Mouse (Mus musculus) lung, postnatal 0 days (tissue): ENCODE results near the gene Prr14l. TPM values are rescaled to one million over a fixed set of nuclear protein-coding genes. Genes with fewer than 3 reads are reported as not detected.
"Not testable (repeated sequence)": the region's sequence is repeated elsewhere in the genome, so short reads cannot be mapped to it uniquely, and the experiment has no call there.

Experiments used
- ATAC-seq: fragments of 200-750 bp; cut with Nextera tagmentation; 2 replicates; pipeline ENCODE4 v1.8.0; 2017; ENCODE audit warnings: moderate library complexity
- DNase-seq: peaks from one replicate; pipeline ENCODE4 v3.0.0-alpha.2; 2016; ENCODE audit warnings: low spot score
- H3K27ac ChIP-seq: fragments of 300-500 bp; sonication (generic); 2 replicates; pipeline ENCODE4 v1.5.1; 2014; ENCODE audit warnings: antibody characterized with exemption, mild to moderate bottlenecking, low read length, mixed read lengths
- H3K27me3 ChIP-seq: fragments of 300-500 bp; sonication (generic); replicated peaks from 2 replicates; pipeline ENCODE4 v1.6.1; 2014; ENCODE audit warnings: low read length, mixed read lengths; ENCODE audit not compliant: insufficient read depth
- H3K36me3 ChIP-seq: fragments of 300-500 bp; sonication (generic); 2 replicates; pipeline ENCODE4 v1.6.1; 2014; ENCODE audit warnings: low read length, mixed read lengths; ENCODE audit not compliant: insufficient read depth
- H3K4me1 ChIP-seq: fragments of 300-500 bp; sonication (generic); 2 replicates; pipeline ENCODE4 v1.6.1; 2014; ENCODE audit warnings: antibody characterized with exemption, low read depth, low read length, mixed read lengths; ENCODE audit not compliant: insufficient read depth
- H3K4me2 ChIP-seq: fragments of 300-500 bp; sonication (generic); replicated peaks from 2 replicates; pipeline ENCODE4 v1.6.1; 2014; ENCODE audit warnings: low read depth, mild to moderate bottlenecking, low read length, moderate library complexity, mixed read lengths
- H3K4me3 ChIP-seq: fragments of 300-500 bp; sonication (generic); 2 replicates; pipeline ENCODE4 v1.5.1; 2014; ENCODE audit warnings: low read depth, low read length
- H3K9ac ChIP-seq: fragments of 300-500 bp; sonication (generic); replicated peaks from 2 replicates; pipeline ENCODE4 v1.6.1; 2014; ENCODE audit warnings: low read depth, mild to moderate bottlenecking
- H3K9me3 ChIP-seq: fragments of 300-500 bp; sonication (generic); 2 replicates; pipeline ENCODE4 v1.6.1; 2016; ENCODE audit warnings: low read length, mixed read lengths
- CTCF ChIP-seq: IDR thresholded peaks from 2 replicates; pipeline ENCODE4 v1.5.1; 2016; ENCODE audit warnings: antibody characterized with exemption, mild to moderate bottlenecking
- EP300 ChIP-seq: IDR thresholded peaks from 2 replicates; pipeline ENCODE4 v1.6.1; 2016; ENCODE audit warnings: antibody characterized with exemption, mild to moderate bottlenecking, control low read depth
- WGBS: fragments of 180-500 bp; shearing (Covaris S2); extraction: QIAGEN DNeasy Blood & Tissue Kit; methylation state at CpG from one replicate; pipeline ENCODE4 v1.1.7; 2014; 5-methylcytosine and 5-hydroxymethylcytosine counted together
- polyA plus RNA-seq: library from polyadenylated mRNA; unstranded; fragments of >200 nt; fragmentation: Nextera tagmentation; extraction: Ambion mirVana; gene quantifications from 2 replicates; pipeline ENCODE4 v1.2.1, GENCODE M21; 2015

The Prr14l gene
- polyA plus RNA-seq, 1 experiment from 2014 or later: 5.2 TPM

- Histone ChIP-seq H3K4me1 (peaks cover 9% of the 10 kb centered on the region; the same call in 1 of the 2 replicates), H3K4me2 (peak overlapping the region; percentile 77), H3K27ac (no peak overlapping the region), H3K27me3 (no peaks in the 10 kb centered on the region), H3K36me3 (0 out of 2 replicates have a peak, but pooled peaks cover 1% of the 10 kb centered on the region), H3K9me3 (no peaks in the 10 kb centered on the region), H3K4me3 (no peak overlapping the region), H3K9ac (no peak overlapping the region)
- 39% methylated on average over 6 of the region's 6 CpGs for WGBS
- DNase-seq (peak; percentile 21), ATAC-seq (no peak)
- no peak for TF ChIP-seq EP300
- TF ChIP-seq CTCF: no peak
Measured at GRCm38 (mm10) chr5:32862469-32863132, 8.5 kb upstream of the Prr14l start.

DNA sequence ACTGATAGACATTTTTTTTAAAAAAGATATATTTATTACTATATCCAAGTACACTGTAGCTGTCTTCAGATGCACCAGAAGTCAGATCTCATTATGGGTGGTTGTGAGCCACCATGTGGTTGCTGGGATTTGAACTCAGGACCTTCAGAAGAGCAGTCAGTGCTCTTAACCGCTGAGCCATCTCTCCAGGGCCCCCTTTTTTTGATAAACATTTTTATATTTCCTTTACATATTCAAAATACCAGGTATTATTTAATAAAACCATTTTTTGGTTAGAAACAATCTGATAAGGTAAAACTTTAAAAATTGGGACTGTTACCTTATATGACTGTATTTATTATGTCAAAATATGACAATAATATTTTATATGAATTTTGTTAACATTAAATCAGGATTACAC, 7.0 kb upstream of the Prr14l start:
- no peak overlapping the region for H3K9ac ChIP-seq
- no peaks in the 10 kb centered on the region for H3K27me3 ChIP-seq
- ATAC-seq (no peak), DNase-seq (no peak)
- H3K4me2 ChIP-seq: no peak overlapping the region
- no peak overlapping the region for H3K27ac ChIP-seq
- H3K9me3 ChIP-seq: no peaks in the 10 kb centered on the region
- TF ChIP-seq CTCF: no peak
- no peaks in the 10 kb centered on the region for H3K36me3 ChIP-seq
- WGBS: 83% methylated on average over 1 of the region's 1 CpGs
- H3K4me3 ChIP-seq: no peak overlapping the region
- peaks cover 9% of the 10 kb centered on the region; the same call in 1 of the 2 replicates for H3K4me1 ChIP-seq

GRCm38 (mm10) chr5:32857781-32858220, 3.7 kb upstream of the Prr14l start:
- Histone ChIP-seq H3K27me3 (no peaks in the 10 kb centered on the region), H3K4me3 (peak overlapping the region; percentile 46), H3K4me1 (peaks cover 6% of the 10 kb centered on the region; the same call in 1 of the 2 replicates), H3K27ac (no peak overlapping the region), H3K36me3 (no peaks in the 10 kb centered on the region), H3K9me3 (no peaks in the 10 kb centered on the region), H3K4me2 (peak overlapping the region; percentile 60), H3K9ac (0 out of 2 replicates have a peak overlapping the region, but pooled peaks have one; percentile 8)
- peak; percentile 34 for TF ChIP-seq CTCF
- no peak for TF ChIP-seq EP300
- 4% methylated on average over 6 of the region's 6 CpGs for WGBS
- DNase-seq (peak; percentile 52), ATAC-seq (no peak)

DNA sequence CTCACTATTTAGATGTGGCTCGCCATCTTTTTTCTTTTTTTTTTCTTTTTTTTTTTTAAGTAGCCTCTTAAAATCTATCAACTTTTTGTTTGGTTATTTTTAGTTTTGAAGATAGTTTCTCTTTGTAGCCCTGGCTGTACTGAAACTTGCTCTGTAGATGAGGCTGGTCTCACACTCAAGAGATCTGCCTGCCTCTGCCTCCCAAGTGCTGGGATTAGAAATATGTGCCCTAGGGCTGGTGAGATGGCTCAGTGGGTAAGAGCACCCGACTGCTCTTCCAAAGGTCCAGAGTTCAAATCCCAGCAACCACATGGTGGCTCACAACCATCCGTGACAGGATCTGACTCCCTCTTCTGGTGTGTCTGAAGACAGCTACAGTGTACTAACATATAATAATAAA, 1.2 kb upstream of the Prr14l start:
- H3K27me3 ChIP-seq, ATAC-seq, H3K4me2 ChIP-seq, H3K27ac ChIP-seq, DNase-seq, H3K9ac ChIP-seq, H3K9me3 ChIP-seq, H3K36me3 ChIP-seq, H3K4me3 ChIP-seq: not testable (repeated sequence)
- WGBS: 93% methylated on average over 2 of the region's 3 CpGs
- peaks cover 11% of the 10 kb centered on the region; the same call in 1 of the 2 replicates for H3K4me1 ChIP-seq

GRCm38 (mm10) chr5:32854818-32855217, 762 bp upstream of the Prr14l start:
- ATAC-seq (no peak), DNase-seq (no peak)
- WGBS: 87% methylated on average over 4 of the region's 4 CpGs
- Histone ChIP-seq H3K27ac (no peak overlapping the region), H3K4me2 (no peak overlapping the region), H3K9ac (no peak overlapping the region), H3K27me3 (no peaks in the 10 kb centered on the region), H3K36me3 (no peaks in the 10 kb centered on the region), H3K4me1 (peaks cover 11% of the 10 kb centered on the region; the same call in 1 of the 2 replicates), H3K4me3 (no peak overlapping the region), H3K9me3 (no peaks in the 10 kb centered on the region)
- no peak for TF ChIP-seq EP300

- Histone ChIP-seq H3K27me3 (no peaks in the 10 kb centered on the region), H3K27ac (no peak overlapping the region), H3K4me1 (peaks cover 11% of the 10 kb centered on the region; the same call in 1 of the 2 replicates), H3K9me3 (no peaks in the 10 kb centered on the region), H3K4me3 (no peak overlapping the region), H3K4me2 (peak overlapping the region; percentile 29; the same call in 1 of the 2 replicates), H3K9ac (peak overlapping the region; percentile 13; the same call in 1 of the 2 replicates), H3K36me3 (no peaks in the 10 kb centered on the region)
- 18% methylated on average over 6 of the region's 6 CpGs for WGBS
- DNase-seq: peak; percentile 21
- no peak for TF ChIP-seq EP300
- no peak for TF ChIP-seq CTCF
- ATAC-seq: no peak
Measured at GRCm38 (mm10) chr5:32852026-32852425, 2.0 kb downstream of the Prr14l start.

DNA sequence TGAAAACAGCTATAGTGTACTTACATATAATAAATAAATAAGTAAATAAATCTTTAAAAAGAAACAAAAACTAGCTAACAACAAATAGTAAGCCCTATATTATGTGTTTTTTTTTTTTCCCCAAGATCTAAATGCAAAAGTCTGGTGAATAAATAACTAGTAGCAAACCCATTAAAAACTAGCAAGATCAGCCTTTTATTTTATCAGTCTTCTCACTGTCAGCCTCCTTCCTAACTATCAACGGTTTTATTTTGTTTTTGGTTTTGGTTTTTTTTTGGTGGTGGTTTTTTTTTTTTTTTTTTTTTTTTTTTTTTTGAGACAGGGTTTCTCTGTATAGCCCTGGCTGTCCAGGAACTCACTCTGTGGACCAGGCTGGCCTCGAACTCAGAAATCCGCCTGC, 4.5 kb downstream of the Prr14l start:
- WGBS: 93% methylated on average over 3 of the region's 3 CpGs
- not testable (repeated sequence) for H3K4me2 ChIP-seq, ATAC-seq

More for the DNA sequence above, 4.5 kb downstream of the Prr14l start:
- H3K27ac ChIP-seq, H3K27me3 ChIP-seq, H3K9ac ChIP-seq, H3K36me3 ChIP-seq, H3K9me3 ChIP-seq, DNase-seq, H3K4me3 ChIP-seq: not testable (repeated sequence)
- peaks cover 11% of the 10 kb centered on the region; the same call in 1 of the 2 replicates for H3K4me1 ChIP-seq
